Mouse (Mus musculus): Measurements from ENCODE around the gene Nme7. TPM values are rescaled to one million over a fixed set of nuclear protein-coding genes. Genes with fewer than 3 reads are reported as not detected.

Gene Nme7
- polyA plus RNA-seq, 1 experiment from 2014 or later: 14.1 TPM

DNA sequence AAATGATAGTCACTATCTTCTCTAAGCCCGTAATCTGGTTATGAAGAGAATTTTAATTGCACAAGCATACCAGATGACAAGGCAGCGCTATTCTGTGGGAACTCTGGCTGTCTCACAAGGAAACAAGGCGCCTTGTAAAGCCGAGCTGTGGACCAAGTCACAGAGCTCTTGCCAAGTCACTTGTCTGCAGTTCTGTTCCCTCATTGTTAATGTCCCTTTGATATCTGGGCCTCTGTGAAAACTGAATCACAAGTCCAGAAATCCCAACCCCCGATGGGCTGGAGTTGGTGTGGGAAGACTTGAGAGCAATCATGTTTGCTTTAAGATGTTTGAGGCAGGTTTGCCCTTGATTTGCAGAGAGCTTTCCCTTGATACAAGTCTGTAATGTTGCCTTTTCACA lies 16.8 kb downstream of the Nme7 start:
- Histone ChIP-seq H3K4me3 (replicated peaks) (no peak overlapping the region), H3K9ac (no peak overlapping the region), H3K4me2 (no peak overlapping the region), H3K9me3 (replicated peaks) (no peaks in the 10 kb centered on the region), H3K4me1 (replicated peaks) (peaks cover 26% of the 10 kb centered on the region), H3K36me3 (no peaks in the 10 kb centered on the region), H3K27ac (no peak overlapping the region), H3K27me3 (no peaks in the 10 kb centered on the region)
- no peak for DNase-seq
- WGBS (ENCODE audit: insufficient replicate concordance): 74% methylated on average over 5 of the region's 5 CpGs
- ATAC-seq (ENCODE audit: low read depth): no peak

- 68% methylated on average over 10 of the region's 10 CpGs for WGBS (ENCODE audit: insufficient replicate concordance)
- H3K36me3 ChIP-seq: no peaks in the 10 kb centered on the region
- no peaks in the 10 kb centered on the region for H3K9me3 ChIP-seq (replicated peaks)
- no peak overlapping the region for H3K4me3 ChIP-seq (replicated peaks)
- DNase-seq (no peak), ATAC-seq (ENCODE audit: low read depth) (no peak)
- peaks cover 26% of the 10 kb centered on the region for H3K4me1 ChIP-seq (replicated peaks)
- H3K27me3 ChIP-seq: no peaks in the 10 kb centered on the region
- H3K9ac ChIP-seq: no peak overlapping the region
- H3K4me2 ChIP-seq: no peak overlapping the region
- H3K27ac ChIP-seq: no peak overlapping the region
These were observed 17.5 kb downstream of the Nme7 start for GRCm38 (mm10) chr1:164321408-164321807.

GRCm38 (mm10) chr1:164322987-164323650 lies 19.2 kb downstream of the Nme7 start:
- ATAC-seq (ENCODE audit: low read depth) (no peak), DNase-seq (no peak)
- H3K9ac ChIP-seq: no peak overlapping the region
- H3K4me3 ChIP-seq (replicated peaks): no peak overlapping the region
- no peaks in the 10 kb centered on the region for H3K36me3 ChIP-seq
- no peak overlapping the region for H3K27ac ChIP-seq
- H3K9me3 ChIP-seq (replicated peaks): no peaks in the 10 kb centered on the region
- WGBS (ENCODE audit: insufficient replicate concordance): 73% methylated on average over 8 of the region's 8 CpGs
- peaks cover 22% of the 10 kb centered on the region for H3K4me1 ChIP-seq (replicated peaks)
- H3K4me2 ChIP-seq: no peak overlapping the region
- no peaks in the 10 kb centered on the region for H3K27me3 ChIP-seq

DNA sequence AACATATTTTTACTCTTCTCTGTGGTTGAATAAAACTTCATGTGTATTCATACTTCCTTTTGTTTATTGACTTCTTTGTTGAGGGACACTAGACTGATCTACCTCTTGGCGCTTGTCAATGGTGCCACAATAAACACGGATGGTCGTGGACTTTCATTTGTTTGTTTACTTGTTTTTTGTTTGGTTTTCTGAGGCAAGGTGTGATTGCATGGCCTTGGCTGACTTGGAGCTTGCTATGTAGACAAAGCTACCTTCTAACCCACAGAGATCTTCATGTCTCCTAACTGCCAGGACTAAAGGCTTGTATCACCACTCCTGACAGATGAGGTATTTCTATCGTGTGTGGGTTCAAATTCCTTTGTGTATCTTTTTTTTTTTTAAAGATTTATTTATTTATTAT lies 20.3 kb downstream of the Nme7 start:
- H3K4me2 ChIP-seq: no peak overlapping the region

GRCm38 (mm10) chr1:164324878-164325277 lies 21.0 kb downstream of the Nme7 start:
- no peak overlapping the region for H3K4me3 ChIP-seq (replicated peaks)
- no peak overlapping the region for H3K4me2 ChIP-seq
- peaks cover 11% of the 10 kb centered on the region for H3K4me1 ChIP-seq (replicated peaks)
- DNase-seq: no peak
- H3K27me3 ChIP-seq: no peaks in the 10 kb centered on the region
- WGBS (ENCODE audit: insufficient replicate concordance): 68% methylated on average over 2 of the region's 2 CpGs
- no peaks in the 10 kb centered on the region for H3K9me3 ChIP-seq (replicated peaks)
- no peaks in the 10 kb centered on the region for H3K36me3 ChIP-seq
- H3K9ac ChIP-seq: no peak overlapping the region
- no peak overlapping the region for H3K27ac ChIP-seq
- no peak for ATAC-seq (ENCODE audit: low read depth)

More for the DNA sequence above, 20.3 kb downstream of the Nme7 start:
- 74% methylated on average over 4 of the region's 4 CpGs for WGBS (ENCODE audit: insufficient replicate concordance)
- no peak for DNase-seq
- H3K36me3 ChIP-seq: no peaks in the 10 kb centered on the region
- H3K27ac ChIP-seq: no peak overlapping the region
- no peaks in the 10 kb centered on the region for H3K9me3 ChIP-seq (replicated peaks)
- no peak for ATAC-seq (ENCODE audit: low read depth)
- no peak overlapping the region for H3K4me3 ChIP-seq (replicated peaks)
- no peaks in the 10 kb centered on the region for H3K27me3 ChIP-seq
- peaks cover 17% of the 10 kb centered on the region for H3K4me1 ChIP-seq (replicated peaks)
- no peak overlapping the region for H3K9ac ChIP-seq

- H3K9me3 ChIP-seq (replicated peaks): no peaks in the 10 kb centered on the region
- no peaks in the 10 kb centered on the region for H3K36me3 ChIP-seq
- 72% methylated on average over 6 of the region's 6 CpGs for WGBS (ENCODE audit: insufficient replicate concordance)
- no peaks in the 10 kb centered on the region for H3K4me1 ChIP-seq (replicated peaks)
- H3K27ac ChIP-seq: no peak overlapping the region
- no peak overlapping the region for H3K4me2 ChIP-seq
- ATAC-seq (ENCODE audit: low read depth): no peak
- H3K27me3 ChIP-seq: no peaks in the 10 kb centered on the region
- H3K9ac ChIP-seq: no peak overlapping the region
- H3K4me3 ChIP-seq (replicated peaks): no peak overlapping the region
- DNase-seq: no peak
These were observed 22.8 kb downstream of the Nme7 start for GRCm38 (mm10) chr1:164326600-164327155.

DNA sequence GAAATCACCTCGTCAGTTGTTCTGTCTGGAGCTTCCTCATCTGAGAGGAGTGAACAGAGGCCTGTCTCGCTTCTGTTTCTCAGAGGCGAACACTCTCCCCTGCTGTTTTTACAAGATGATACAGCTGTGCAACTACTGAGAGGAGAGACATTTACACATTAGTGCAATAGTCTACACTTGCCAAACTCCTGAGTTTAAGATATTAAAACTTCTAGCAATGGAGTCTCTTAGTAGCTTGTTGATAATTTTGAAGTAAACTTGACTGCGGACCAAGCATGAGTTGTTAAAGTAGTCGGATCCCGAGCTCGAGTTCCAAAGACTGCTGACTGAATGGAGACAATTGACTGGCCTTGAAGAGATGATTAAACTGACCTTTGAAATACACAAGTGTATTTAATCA lies 23.8 kb downstream of the Nme7 start:
- Histone ChIP-seq H3K4me3 (replicated peaks) (no peak overlapping the region), H3K36me3 (no peaks in the 10 kb centered on the region), H3K9ac (no peak overlapping the region), H3K27me3 (no peaks in the 10 kb centered on the region), H3K4me1 (replicated peaks) (no peaks in the 10 kb centered on the region), H3K4me2 (no peak overlapping the region), H3K9me3 (replicated peaks) (no peaks in the 10 kb centered on the region), H3K27ac (no peak overlapping the region)
- ATAC-seq (ENCODE audit: low read depth) (no peak), DNase-seq (no peak)
- WGBS (ENCODE audit: insufficient replicate concordance): 74% methylated on average over 7 of the region's 7 CpGs

DNA sequence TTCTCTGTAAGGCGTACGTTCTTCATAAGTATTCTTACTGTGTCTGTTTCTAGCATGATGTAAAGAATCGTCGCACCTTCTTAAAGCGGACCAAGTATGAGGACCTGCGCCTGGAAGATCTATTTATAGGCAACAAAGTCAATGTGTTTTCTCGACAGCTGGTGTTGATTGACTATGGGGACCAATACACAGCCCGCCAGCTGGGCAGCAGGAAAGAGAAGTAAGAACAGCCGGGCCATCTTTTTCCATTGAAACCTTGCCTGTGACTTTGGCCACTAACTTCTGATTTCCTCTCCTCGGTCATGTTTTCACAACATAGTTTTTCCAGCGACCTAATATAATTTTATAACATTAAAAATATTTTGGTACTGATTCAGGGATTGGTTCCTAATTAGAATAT lies 28.6 kb downstream of the Nme7 start:
- 81% methylated on average over 11 of the region's 11 CpGs for WGBS (ENCODE audit: insufficient replicate concordance)
- Histone ChIP-seq H3K4me2 (no peak overlapping the region), H3K4me1 (replicated peaks) (no peaks in the 10 kb centered on the region), H3K4me3 (replicated peaks) (no peak overlapping the region), H3K9me3 (replicated peaks) (no peaks in the 10 kb centered on the region), H3K27me3 (no peaks in the 10 kb centered on the region), H3K36me3 (no peaks in the 10 kb centered on the region), H3K9ac (no peak overlapping the region), H3K27ac (no peak overlapping the region)
- DNase-seq: no peak
- no peak for ATAC-seq (ENCODE audit: low read depth)

- 71% methylated on average over 3 of the region's 3 CpGs for WGBS (ENCODE audit: insufficient replicate concordance)
- ATAC-seq (ENCODE audit: low read depth): no peak
These were observed 31.5 kb downstream of the Nme7 start for GRCm38 (mm10) chr1:164335435-164335834.

DNA sequence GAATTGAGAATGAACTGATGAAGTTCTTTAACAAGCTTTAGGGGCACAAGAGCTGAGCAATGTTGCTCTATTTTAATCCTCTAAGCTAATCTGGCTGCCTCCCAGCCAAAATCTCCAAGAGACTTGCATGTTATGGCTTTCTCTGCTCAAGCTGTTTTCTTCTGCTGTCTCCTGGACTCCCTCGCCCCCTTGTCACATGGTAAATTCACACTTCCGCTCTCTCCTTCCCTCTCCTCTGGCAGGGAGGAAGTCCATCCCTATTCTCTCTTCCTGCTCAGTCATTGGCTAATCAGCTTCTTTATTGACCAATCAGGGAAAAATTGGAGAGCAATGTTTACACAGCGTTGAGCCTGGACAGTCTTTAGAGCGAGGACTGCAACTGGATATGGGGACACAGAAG lies 31.9 kb downstream of the Nme7 start:
- no peaks in the 10 kb centered on the region for H3K4me1 ChIP-seq (replicated peaks)
- no peak overlapping the region for H3K4me2 ChIP-seq
- no peaks in the 10 kb centered on the region for H3K36me3 ChIP-seq
- 80% methylated on average over 4 of the region's 4 CpGs for WGBS (ENCODE audit: insufficient replicate concordance)
- H3K9me3 ChIP-seq (replicated peaks): no peaks in the 10 kb centered on the region
- no peak overlapping the region for H3K4me3 ChIP-seq (replicated peaks)
- no peaks in the 10 kb centered on the region for H3K27me3 ChIP-seq
- no peak overlapping the region for H3K27ac ChIP-seq
- H3K9ac ChIP-seq: no peak overlapping the region
- no peak for ATAC-seq (ENCODE audit: low read depth)
- DNase-seq: no peak

More at GRCm38 (mm10) chr1:164335435-164335834, 31.5 kb downstream of the Nme7 start:
- no peak overlapping the region for H3K27ac ChIP-seq
- H3K4me2 ChIP-seq: no peak overlapping the region
- H3K9me3 ChIP-seq (replicated peaks): no peaks in the 10 kb centered on the region
- no peaks in the 10 kb centered on the region for H3K27me3 ChIP-seq
- DNase-seq: no peak
- no peak overlapping the region for H3K4me3 ChIP-seq (replicated peaks)
- no peaks in the 10 kb centered on the region for H3K36me3 ChIP-seq
- no peaks in the 10 kb centered on the region for H3K4me1 ChIP-seq (replicated peaks)
- no peak overlapping the region for H3K9ac ChIP-seq

- 59% methylated on average over 3 of the region's 3 CpGs for WGBS (ENCODE audit: insufficient replicate concordance)
- H3K9me3 ChIP-seq (replicated peaks): no peaks in the 10 kb centered on the region
- no peak for ATAC-seq (ENCODE audit: low read depth)
- no peaks in the 10 kb centered on the region for H3K4me1 ChIP-seq (replicated peaks)
- peaks cover 10% of the 10 kb centered on the region; the same call in 1 of the 2 replicates for H3K36me3 ChIP-seq
- no peak overlapping the region for H3K4me2 ChIP-seq
- no peak overlapping the region for H3K27ac ChIP-seq
- no peak for DNase-seq
- no peak overlapping the region for H3K9ac ChIP-seq
- H3K4me3 ChIP-seq (replicated peaks): no peak overlapping the region
- H3K27me3 ChIP-seq: no peaks in the 10 kb centered on the region
These were observed 38.2 kb downstream of the Nme7 start for GRCm38 (mm10) chr1:164342161-164342560.

- no peak for ATAC-seq (ENCODE audit: low read depth)
These were observed 49.5 kb downstream of the Nme7 start for GRCm38 (mm10) chr1:164353443-164353842.

More at GRCm38 (mm10) chr1:164353443-164353842, 49.5 kb downstream of the Nme7 start:
- Histone ChIP-seq H3K36me3 (peaks cover 3% of the 10 kb centered on the region; the same call in 1 of the 2 replicates), H3K4me1 (replicated peaks) (no peaks in the 10 kb centered on the region), H3K4me3 (replicated peaks) (no peak overlapping the region), H3K4me2 (no peak overlapping the region), H3K27me3 (no peaks in the 10 kb centered on the region), H3K9ac (no peak overlapping the region), H3K27ac (no peak overlapping the region), H3K9me3 (replicated peaks) (no peaks in the 10 kb centered on the region)
- DNase-seq: no peak
- WGBS (ENCODE audit: insufficient replicate concordance): 76% methylated on average over 3 of the region's 3 CpGs

All from liver, embryonic 13.5 days (tissue).